Mouse (Mus musculus) forebrain, embryonic 11.5 days (tissue): Measurements from ENCODE around the gene Hist1h3e. TPM values are rescaled to one million over a fixed set of nuclear protein-coding genes. Genes with fewer than 3 reads are reported as not detected.

Experiments
- ATAC-seq: fragments of 200-750 bp; cut with Nextera tagmentation; replicated peaks from 2 replicates; pipeline ENCODE4 v1.8.0; 2017; ENCODE audit warnings: moderate TSS enrichment; ENCODE audit not compliant: low FRiP score
- DNase-seq: peaks from one replicate; pipeline ENCODE4 v3.0.0-alpha.2; 2017; ENCODE audit warnings: low spot score
- H3K27ac ChIP-seq: fragments of 300-500 bp; sonication (generic); 2 replicates; pipeline ENCODE4 v1.5.1; 2014; ENCODE audit warnings: low read depth, low read length
- H3K27me3 ChIP-seq: fragments of 300-500 bp; sonication (generic); 2 replicates; pipeline ENCODE4 v1.6.1; 2014; ENCODE audit warnings: mild to moderate bottlenecking, low read length, mixed read lengths; ENCODE audit not compliant: control insufficient read depth, insufficient read depth
- H3K36me3 ChIP-seq: fragments of 300-500 bp; sonication (generic); 2 replicates; pipeline ENCODE4 v1.6.1; 2014; ENCODE audit warnings: mild to moderate bottlenecking, low read length, moderate library complexity, mixed read lengths; ENCODE audit not compliant: control insufficient read depth, insufficient read depth
- H3K4me1 ChIP-seq: fragments of 300-500 bp; sonication (generic); replicated peaks from 2 replicates; pipeline ENCODE4 v1.6.1; 2014; ENCODE audit warnings: low read length, mixed read lengths; ENCODE audit not compliant: control insufficient read depth, insufficient read depth
- H3K4me2 ChIP-seq: fragments of 300-500 bp; sonication (generic); 2 replicates; pipeline ENCODE4 v1.6.1; 2014; ENCODE audit warnings: low read depth, mild to moderate bottlenecking, low read length, moderate library complexity, mixed read lengths; ENCODE audit not compliant: severe bottlenecking
- H3K4me3 ChIP-seq: fragments of 300-500 bp; sonication (generic); 2 replicates; pipeline ENCODE4 v1.5.1; 2014; ENCODE audit warnings: low read depth, low read length
- H3K9ac ChIP-seq: fragments of 300-500 bp; sonication (generic); 2 replicates; pipeline ENCODE4 v1.6.1; 2014; ENCODE audit warnings: low read length
- H3K9me3 ChIP-seq: fragments of 300-500 bp; sonication (generic); 2 replicates; pipeline ENCODE4 v1.6.1; 2016; ENCODE audit warnings: low read length, mixed read lengths; ENCODE audit not compliant: control insufficient read depth
- WGBS: fragments of 180-500 bp; shearing (Covaris S2); extraction: QIAGEN DNeasy Blood & Tissue Kit; methylation state at CpG from one replicate; pipeline ENCODE4 v1.1.7; 2014; 5-methylcytosine and 5-hydroxymethylcytosine counted together
- polyA plus RNA-seq: library from polyadenylated mRNA; unstranded; fragments of >200 nt; fragmentation: Nextera tagmentation; extraction: Ambion mirVana; gene quantifications from 2 replicates; pipeline ENCODE4 v1.2.1, GENCODE M21; 2014

Gene Hist1h3e
- polyA plus RNA-seq, 1 experiment from 2014 or later, result 10.4 TPM

- no peaks in the 10 kb centered on the region for H3K36me3 ChIP-seq
- no peak for DNase-seq
- peak overlapping the region; percentile 57 for H3K4me3 ChIP-seq
- 19% methylated on average over 9 of the region's 9 CpGs for WGBS
- no peaks in the 10 kb centered on the region for H3K27me3 ChIP-seq
- peak overlapping the region; percentile 99 for H3K27ac ChIP-seq
- peaks cover 3% of the 10 kb centered on the region for H3K4me1 ChIP-seq
- H3K4me2 ChIP-seq, result peak overlapping the region; percentile 52
- no peaks in the 10 kb centered on the region for H3K9me3 ChIP-seq
- no peak for ATAC-seq
- H3K9ac ChIP-seq, result peak overlapping the region; percentile 96
These were observed 29.7 kb downstream of the Hist1h3e start for GRCm38 (mm10) chr13:23532262-23533075.

- Histone ChIP-seq H3K9me3 (no peaks in the 10 kb centered on the region), H3K4me1 (peaks cover 3% of the 10 kb centered on the region; the same call in 1 of the 2 replicates), H3K9ac (peak within 1 kb of the TSS; percentile 96), H3K4me3 (peak within 1 kb of the TSS; percentile 57), H3K27me3 (no peaks in the 10 kb centered on the region), H3K27ac (peak within 1 kb of the TSS; percentile 99), H3K4me2 (peak within 1 kb of the TSS; percentile 52), H3K36me3 (no peaks in the 10 kb centered on the region)
- WGBS, result under 1% methylated on average over 56 of the region's 70 CpGs
- ATAC-seq (peak; percentile 79), DNase-seq (peak; percentile 98)
These were observed 31.0 kb downstream of the Hist1h3e start, which contains the start of gene Hist1h4h for GRCm38 (mm10) chr13:23530901-23531875. TSS of gene Hist1h4h (plus strand) at chr13:23531050.

- no peaks in the 10 kb centered on the region for H3K27me3 ChIP-seq
- peak overlapping the region; percentile 52 for H3K4me2 ChIP-seq
- H3K9ac ChIP-seq, result peak overlapping the region; percentile 96
- no peak for ATAC-seq
- H3K9me3 ChIP-seq, result no peaks in the 10 kb centered on the region
- DNase-seq, result peak; percentile 74
- peak overlapping the region; percentile 57 for H3K4me3 ChIP-seq
- under 1% methylated on average over 20 of the region's 20 CpGs for WGBS
- no peaks in the 10 kb centered on the region for H3K36me3 ChIP-seq
- H3K4me1 ChIP-seq, result peaks cover 3% of the 10 kb centered on the region; the same call in 1 of the 2 replicates
- H3K27ac ChIP-seq, result peak overlapping the region; percentile 99
These were observed 31.8 kb downstream of the Hist1h3e start for GRCm38 (mm10) chr13:23530181-23530900.

GRCm38 (mm10) chr13:23529480-23530165 lies 32.5 kb downstream of the Hist1h3e start:
- WGBS, result 36% methylated on average over 2 of the region's 2 CpGs

GRCm38 (mm10) chr13:23529005-23529404 lies 33.2 kb downstream of the Hist1h3e start:
- DNase-seq (no peak), ATAC-seq (no peak)
- Histone ChIP-seq H3K4me2 (0 out of 2 replicates have a peak overlapping the region, but pooled peaks have one; percentile 18), H3K9ac (peak overlapping the region; percentile 8; the same call in 1 of the 2 replicates), H3K4me1 (peaks cover 5% of the 10 kb centered on the region; the same call in 1 of the 2 replicates), H3K4me3 (no peak overlapping the region), H3K9me3 (no peaks in the 10 kb centered on the region), H3K27ac (no peak overlapping the region), H3K36me3 (no peaks in the 10 kb centered on the region), H3K27me3 (no peaks in the 10 kb centered on the region)
- 88% methylated on average over 5 of the region's 5 CpGs for WGBS

More at GRCm38 (mm10) chr13:23529480-23530165, 32.5 kb downstream of the Hist1h3e start:
- no peaks in the 10 kb centered on the region for H3K36me3 ChIP-seq
- H3K4me2 ChIP-seq, result peak overlapping the region; percentile 52
- ATAC-seq (no peak), DNase-seq (no peak)
- peak overlapping the region; percentile 96 for H3K9ac ChIP-seq
- peak overlapping the region; percentile 99 for H3K27ac ChIP-seq
- no peaks in the 10 kb centered on the region for H3K27me3 ChIP-seq
- peak overlapping the region; percentile 57 for H3K4me3 ChIP-seq
- no peaks in the 10 kb centered on the region for H3K9me3 ChIP-seq
- H3K4me1 ChIP-seq, result peaks cover 5% of the 10 kb centered on the region; the same call in 1 of the 2 replicates

- peak overlapping the region; percentile 31; the same call in 1 of the 2 replicates for H3K9ac ChIP-seq
- DNase-seq (peak; percentile 94), ATAC-seq (peak; percentile 47)
- peak overlapping the region; percentile 45 for H3K4me2 ChIP-seq
- no peaks in the 10 kb centered on the region for H3K27me3 ChIP-seq
- 0 out of 2 replicates have a peak, but pooled peaks cover 2% of the 10 kb centered on the region for H3K4me1 ChIP-seq
- 0 out of 2 replicates have a peak overlapping the region, but pooled peaks have one; percentile 25 for H3K27ac ChIP-seq
- H3K9me3 ChIP-seq, result no peaks in the 10 kb centered on the region
- peak overlapping the region; percentile 31 for H3K4me3 ChIP-seq
- H3K36me3 ChIP-seq, result no peaks in the 10 kb centered on the region
- WGBS, result under 1% methylated on average over 17 of the region's 17 CpGs
These were observed 35.9 kb downstream of the Hist1h3e start for GRCm38 (mm10) chr13:23526312-23526711.

- H3K4me1 ChIP-seq, result 0 out of 2 replicates have a peak, but pooled peaks cover 2% of the 10 kb centered on the region
- no peak overlapping the region for H3K27ac ChIP-seq
- no peaks in the 10 kb centered on the region for H3K36me3 ChIP-seq
- peak overlapping the region; percentile 31 for H3K4me3 ChIP-seq
- no peaks in the 10 kb centered on the region for H3K9me3 ChIP-seq
- peak overlapping the region; percentile 37 for H3K9ac ChIP-seq
- WGBS, result 2% methylated on average over 10 of the region's 10 CpGs
- DNase-seq (peak; percentile 72), ATAC-seq (no peak)
- no peaks in the 10 kb centered on the region for H3K27me3 ChIP-seq
- H3K4me2 ChIP-seq, result peak overlapping the region; percentile 45
These were observed 36.3 kb downstream of the Hist1h3e start for GRCm38 (mm10) chr13:23525901-23526300.
